Mouse (Mus musculus): ENCODE data around the gene Rab1b.

GRCm38 (mm10) chr19:5113783-5114182, 6.9 kb upstream of the Rab1b start:
- TF ChIP-seq CTCF (IDR thresholded peaks at IDR 0.05): no peak
- TF ChIP-seq EP300 (IDR thresholded peaks at IDR 0.05): no peak

All from lung, postnatal 0 days (tissue).